Mouse (Mus musculus): ENCODE data around the gene Klk15. TPM values are rescaled to one million over a fixed set of nuclear protein-coding genes. Genes with fewer than 3 reads are reported as not detected.
"Not testable (repeated sequence)": the region's sequence is repeated elsewhere in the genome, so short reads cannot be mapped to it uniquely, and the experiment has no call there.

Gene Klk15
- total RNA-seq (2021) = not detected
- long read RNA-seq, experiment 1 = 0 reads
- long read RNA-seq, experiment 2 = 0 reads

DNA sequence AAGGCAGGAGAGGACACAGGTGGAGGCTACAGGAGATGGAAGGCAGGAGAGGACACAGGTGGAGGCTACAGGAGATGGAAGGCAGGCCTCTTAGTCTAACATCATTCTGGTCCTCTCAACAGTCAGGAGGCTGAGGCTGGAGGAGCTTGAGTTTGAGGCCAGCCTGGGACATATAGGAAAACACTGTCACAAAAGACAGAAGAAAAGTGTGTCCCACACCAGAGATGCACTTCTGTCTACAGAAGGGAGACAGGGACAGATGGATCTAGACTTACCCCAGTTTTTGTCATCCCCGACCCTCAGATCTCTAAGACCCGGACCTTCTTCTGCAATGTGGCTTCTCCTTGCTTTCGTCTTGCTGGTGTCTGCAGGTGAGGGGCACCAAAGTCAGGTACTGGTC is at the start of gene Klk15:
Klk15 (plus strand) TSS at position 301 of the 400 bp plus-strand sequence.
- intact Hi-C loops (cut with DNase I) = no loop called here
- no peak for DNase-seq

DNA sequence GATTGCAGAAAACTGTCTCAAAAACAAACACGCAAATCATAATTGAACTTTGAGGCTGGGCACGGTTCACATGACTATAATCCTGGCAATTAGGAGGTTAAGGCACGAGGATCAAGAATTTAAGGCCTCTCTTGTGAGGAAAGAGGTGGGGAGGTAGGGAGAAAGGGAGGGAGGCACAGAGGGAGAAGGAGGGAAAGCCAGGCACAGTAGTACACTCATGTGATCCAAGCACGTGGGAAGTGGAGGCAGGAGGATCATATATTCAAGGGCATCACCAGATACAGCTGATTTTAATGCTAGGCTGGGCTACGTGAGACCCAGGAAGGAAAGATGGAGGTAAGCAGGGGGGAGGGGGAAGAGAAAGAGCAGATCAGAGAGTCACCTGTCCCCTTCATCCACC is 42.2 kb upstream of the Klk15 start:
- DNase-seq = no peak
- intact Hi-C loops (cut with DNase I) = no loop called here

DNA sequence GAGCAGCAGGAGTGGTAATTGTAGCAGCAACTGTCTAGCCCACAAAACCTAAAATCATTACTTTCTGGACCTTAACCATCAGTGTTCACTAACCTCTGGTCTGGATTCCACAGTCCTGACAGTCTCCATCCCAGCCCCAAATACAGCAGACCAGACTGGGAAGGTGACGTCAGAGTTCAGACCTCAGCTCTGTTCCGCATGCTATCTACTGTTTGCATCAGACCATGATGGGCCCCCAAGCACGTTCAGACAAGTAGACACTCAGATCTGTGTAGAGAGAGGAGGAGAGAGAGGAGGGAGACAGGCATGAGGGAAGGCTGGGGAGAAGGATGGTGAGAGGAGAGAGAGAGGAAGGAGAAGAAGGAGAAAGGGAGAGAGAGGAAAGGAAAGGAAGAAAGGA is 41.8 kb upstream of the Klk15 start:
- intact Hi-C loops (cut with DNase I) = no loop called here
- DNase-seq = no peak

DNA sequence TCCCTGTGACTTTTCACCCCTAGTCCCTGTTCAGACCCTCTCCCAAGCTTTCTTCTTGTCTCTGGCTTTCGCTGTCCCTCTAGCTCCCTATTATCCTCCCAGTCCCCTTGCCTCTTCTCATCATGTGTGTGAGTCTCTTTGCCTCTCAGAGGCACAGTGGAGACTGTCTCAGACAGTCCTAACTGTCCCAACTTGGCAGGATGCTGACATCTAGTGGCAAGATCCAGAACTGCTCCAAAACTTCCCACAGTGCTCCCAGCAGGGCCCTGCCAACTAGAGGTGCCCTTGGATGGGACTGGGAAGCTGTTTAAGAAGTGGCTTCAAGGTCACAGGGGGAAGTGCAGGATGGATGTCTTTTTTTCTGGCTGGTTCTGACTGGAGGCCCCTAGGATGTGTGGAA is 38.7 kb upstream of the Klk15 start:
- peak; percentile 41 to 72 for DNase-seq
- intact Hi-C loops (cut with DNase I) = loop anchor here (2.0 kb wide), 1 partner anchor 214 kb away; no protein-coding TSS in a partner anchor

DNA sequence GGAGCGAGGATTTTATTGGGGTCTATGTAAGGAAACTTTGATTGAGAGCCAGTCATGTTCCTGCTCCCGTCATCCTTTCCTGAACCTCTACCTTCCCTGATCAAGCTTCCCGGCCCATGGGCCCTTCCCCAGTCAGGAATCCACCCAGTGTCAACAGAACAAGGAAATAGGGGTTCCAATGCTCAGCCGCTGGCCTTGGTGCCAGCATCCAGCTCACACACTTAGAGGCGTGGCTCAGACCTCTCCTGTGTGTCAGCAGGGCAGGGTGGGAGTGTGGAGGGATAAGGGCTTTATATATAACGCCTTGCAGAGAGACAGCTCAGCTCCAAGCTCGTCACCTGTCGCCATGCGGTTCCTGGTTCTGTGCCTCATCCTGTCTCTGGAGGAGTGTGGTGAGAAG is 18.7 kb upstream of the Klk15 start:
- DNase-seq = no peak
- intact Hi-C loops (cut with DNase I) = no loop called here

DNA sequence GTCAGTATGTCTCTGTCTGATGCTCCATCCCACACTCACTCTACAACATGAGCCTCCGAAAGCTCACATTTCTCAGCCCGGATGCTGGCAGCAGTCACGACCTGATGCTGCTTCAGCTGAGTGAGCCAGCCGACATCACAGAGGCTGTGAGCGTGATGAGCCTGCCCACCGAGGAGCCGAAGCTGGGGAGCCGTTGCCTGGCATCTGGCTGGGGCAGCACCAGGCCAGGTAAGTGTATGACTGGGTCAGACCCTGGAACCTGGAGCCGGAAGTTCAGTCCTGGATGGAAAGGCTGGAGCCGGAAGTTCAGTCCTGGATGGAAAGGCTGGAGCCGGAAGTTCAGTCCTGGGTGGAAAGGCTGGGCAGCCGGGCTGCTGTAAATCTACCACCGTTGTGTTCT is 15.1 kb upstream of the Klk15 start:
- DNase-seq = no peak
- intact Hi-C loops (cut with DNase I) = no loop called here

DNA sequence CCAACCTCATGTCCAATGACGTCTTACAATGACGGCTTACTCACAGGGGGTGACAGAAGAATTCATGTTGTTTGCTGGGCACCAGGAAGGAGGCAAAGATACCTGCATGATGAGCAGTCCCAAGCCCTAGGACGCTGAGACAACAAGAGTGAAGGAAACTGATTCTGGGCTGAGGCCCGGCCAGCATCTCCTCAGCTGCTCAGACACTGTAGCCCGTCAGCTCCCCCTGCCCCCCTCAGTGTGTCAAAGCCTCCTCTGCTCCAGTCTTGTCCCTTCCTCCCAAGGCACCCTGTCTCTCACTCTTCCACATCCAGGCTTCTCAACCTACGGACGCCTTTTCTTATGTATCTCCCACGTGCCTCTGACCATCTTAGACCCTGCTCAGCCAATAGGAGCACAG is 14.7 kb upstream of the Klk15 start:
- intact Hi-C loops (cut with DNase I) = no loop called here
- no peak for DNase-seq

DNA sequence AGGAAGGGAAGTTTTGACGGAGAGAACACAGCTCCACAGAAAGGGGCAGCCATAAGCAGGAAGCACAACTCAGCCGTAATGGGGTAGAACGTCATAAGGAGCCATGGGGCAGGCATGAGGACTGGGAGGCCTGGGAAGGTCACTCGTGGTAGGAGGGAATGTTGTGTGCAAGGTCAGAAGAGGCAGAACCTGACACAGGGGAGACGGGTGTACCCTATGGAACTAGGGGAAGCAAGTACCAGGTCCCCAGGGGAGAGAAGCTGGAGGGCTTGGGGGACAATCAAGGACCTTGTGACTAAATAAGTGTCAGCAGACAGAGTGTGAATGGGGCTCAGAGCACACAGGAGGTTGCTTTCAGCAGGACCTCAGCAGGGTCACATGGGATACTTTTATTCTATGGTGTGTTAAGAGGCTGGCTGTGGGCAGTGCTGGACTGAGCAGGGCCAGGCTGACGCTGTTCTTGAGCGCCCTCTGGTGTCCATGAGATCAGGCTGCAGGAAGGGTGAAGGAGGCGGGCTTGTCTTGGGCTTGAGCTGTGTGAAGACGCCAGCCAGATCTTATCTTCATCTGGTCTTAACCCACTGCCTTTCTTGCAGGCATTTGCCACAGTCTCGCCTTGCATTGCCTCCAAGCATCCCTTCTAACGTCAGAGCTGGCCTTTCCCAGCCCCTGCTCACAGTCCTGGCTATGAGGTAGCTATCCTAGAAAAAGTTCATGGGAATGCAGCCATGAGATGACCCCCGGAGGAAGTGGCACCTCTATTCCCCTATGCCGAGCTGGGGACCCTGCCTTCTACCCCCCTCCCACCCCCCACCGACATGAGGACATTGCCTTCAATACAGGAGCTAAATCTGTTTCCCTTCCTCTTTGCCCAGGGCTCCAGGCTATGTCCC is 13.7 kb upstream of the Klk15 start:
- intact Hi-C loops (cut with DNase I) = no loop called here
- DNase-seq = no peak

DNA sequence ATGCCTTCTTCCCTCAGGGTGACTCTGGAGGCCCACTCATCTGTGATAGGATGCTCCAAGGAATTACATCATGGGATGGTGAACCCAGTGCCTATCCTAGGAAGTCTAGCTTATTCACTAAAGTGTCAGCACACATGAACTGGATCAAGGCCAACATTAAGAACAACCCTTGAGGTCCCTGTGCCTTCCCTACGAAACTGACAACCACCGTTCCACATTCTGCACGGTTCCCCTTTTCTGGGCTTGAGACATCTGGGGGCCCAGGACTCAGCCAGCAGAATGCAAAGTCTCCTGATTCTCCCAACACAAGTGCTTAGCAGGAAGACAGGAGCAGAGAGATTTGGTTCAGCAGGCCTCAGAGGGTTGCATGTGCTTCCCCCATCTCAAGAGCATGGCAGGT is 13.0 kb upstream of the Klk15 start:
- no peak for DNase-seq
- intact Hi-C loops (cut with DNase I) = no loop called here

DNA sequence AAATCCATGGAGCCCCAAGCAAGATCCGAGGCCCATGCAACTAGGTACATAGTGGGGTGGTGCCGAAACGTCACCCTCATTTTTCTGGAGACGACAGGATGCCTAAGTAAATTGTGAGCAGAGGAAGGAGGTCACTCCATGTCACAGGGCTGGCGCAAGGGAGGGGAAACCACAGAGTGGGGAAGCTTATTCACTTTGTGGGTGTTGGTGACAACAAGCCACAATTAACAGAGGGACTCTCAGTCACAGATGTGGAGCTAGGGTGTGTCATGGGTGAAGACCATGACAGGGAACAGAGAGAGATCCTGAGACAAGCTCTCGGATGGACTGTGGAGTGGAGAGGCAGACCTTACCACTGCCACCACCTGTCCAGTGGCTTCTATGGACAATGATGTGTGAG is 12.5 kb upstream of the Klk15 start:
- intact Hi-C loops (cut with DNase I) = no loop called here
- no peak for DNase-seq

DNA sequence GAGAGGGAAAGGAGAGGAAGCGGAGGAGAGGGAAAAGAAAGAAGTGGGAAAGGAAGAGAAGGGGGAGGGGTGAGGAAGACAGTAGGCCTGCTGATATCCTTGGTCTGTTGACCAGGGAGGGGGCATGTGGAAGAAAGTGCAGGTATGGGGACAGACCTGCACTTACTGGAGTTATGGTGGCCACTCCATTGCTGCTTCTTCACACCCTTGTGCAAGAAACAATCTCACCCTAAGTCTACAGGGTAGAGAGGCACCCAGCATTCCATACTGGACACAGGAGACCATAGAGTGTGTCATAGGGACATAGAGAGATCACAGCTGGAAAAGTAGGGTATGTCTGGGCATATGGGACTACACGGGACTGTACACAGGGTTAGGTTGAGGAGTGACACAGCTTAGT is 11.6 kb upstream of the Klk15 start:
- no peak for DNase-seq
- intact Hi-C loops (cut with DNase I) = no loop called here

DNA sequence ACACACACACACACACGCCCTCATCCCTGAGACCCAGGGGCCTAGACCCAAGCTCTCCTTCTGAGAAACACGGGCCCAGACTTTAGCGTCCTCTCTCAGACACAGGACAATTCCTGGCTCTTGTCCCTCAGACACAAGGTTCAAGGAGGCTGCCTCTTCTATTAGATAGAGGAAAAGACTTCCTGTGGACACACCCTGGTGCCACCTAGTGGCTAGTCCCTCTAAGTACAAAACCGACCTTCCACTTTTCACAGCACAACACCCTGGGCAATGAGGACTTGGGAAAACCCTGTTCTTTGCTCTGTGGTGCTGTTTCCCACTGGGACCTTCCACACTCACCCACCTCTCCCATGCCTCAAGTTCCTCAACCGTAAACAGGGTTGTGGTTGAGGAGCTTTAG is 7.6 kb upstream of the Klk15 start:
- no peak for DNase-seq
- intact Hi-C loops (cut with DNase I) = no loop called here

DNA sequence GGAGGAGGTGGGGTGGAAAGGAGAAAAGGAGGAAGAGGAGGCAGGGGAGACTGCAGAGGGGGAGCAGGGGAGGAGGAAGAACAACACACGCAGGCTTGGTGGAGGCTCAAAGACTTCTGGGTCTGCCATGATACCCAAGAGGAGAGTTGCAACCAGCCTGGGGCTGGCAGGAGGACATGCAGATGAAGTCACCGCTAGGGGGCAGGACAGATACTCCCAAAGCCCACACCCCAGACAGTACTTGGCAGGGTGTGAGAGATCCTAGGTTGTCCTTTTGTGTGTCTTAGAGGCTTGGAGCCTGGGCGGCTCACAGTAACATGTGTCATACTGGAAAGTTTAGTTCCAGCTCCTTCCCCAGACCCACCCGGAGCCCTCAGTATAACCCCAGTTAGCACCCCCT is 5.0 kb upstream of the Klk15 start:
- no peak for DNase-seq
- intact Hi-C loops (cut with DNase I) = no loop called here

DNA sequence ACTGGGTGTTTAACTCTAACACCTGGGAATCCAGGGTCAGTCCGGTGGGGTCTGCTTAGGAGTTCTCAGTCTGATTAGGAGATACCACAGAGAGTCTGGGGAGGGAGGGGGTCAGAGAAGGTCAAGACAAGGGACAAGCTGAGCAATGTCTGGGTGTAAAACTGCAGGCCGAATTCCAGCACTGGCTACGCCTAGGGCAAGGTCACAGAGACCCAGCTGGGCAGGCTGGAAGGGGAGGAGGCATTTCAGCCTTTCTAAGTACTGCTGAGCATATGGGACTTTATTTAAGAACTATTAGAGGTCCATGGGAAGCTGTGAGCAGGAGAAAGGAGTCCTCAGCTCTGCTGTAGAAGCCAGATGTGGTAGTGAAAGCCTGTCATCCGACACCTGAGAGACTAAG is 1.2 kb upstream of the Klk15 start:
- intact Hi-C loops (cut with DNase I) = no loop called here
- no peak for DNase-seq

DNA sequence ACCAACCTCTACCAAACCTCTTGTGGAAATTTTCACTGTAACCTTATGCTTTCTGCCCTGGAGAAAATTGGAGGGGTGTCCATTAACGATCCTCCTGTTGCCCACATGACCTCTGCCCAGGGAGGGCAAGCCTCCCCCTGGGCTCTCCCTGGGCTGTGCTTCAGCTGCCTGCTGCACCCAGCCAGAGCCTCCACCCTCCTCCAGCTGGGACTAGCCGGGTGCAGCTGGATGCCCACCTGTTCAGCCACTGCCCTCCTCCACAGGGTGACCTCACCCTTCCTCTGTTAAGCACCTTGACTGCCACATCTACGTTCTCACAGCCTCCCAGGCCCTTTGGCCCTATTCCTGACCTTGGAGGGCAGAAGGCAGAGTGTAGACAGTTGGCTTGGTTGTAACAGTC is 1.2 kb downstream of the Klk15 start:
- intact Hi-C loops (cut with DNase I) = no loop called here
- DNase-seq = no peak

DNA sequence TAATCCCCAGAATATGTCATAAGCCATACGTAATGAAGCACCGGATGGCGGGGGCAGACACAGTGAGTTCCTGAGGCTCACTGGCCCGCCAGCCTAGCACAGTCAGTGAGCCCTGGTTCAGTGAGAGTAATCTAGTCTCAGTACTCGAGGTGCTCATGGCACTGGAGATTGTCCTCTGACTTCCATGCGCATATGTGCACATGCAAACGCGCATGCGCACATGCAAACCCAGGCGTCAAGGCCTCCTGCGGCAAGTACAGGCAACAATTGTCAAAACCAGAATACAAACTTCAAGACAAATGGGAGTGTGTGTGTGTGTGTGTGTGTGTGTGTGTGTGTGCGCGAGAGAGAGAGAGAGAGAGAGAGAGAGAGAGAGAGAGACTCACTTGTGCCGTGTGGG is 3.0 kb downstream of the Klk15 start:
- intact Hi-C loops (cut with DNase I) = no loop called here
- no peak for DNase-seq

DNA sequence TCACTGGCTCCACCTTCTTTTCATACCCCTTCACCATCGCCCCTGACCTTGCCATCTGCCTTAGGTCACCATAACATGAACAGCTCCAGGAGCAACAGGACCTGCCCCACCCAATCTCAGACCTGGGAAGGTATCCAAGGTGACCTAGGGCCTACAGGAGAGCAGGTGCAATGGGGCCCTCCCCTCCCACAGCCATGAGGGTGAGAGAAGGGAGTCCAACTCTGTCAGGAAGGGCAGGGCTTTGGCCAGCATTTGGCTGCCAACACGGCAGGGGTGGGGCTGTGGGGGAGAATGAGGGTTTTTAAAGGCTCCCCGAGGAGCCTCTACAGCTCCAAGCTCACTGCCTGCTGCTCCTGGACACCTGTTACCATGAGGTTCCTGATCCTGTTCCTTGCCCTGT is 8.8 kb downstream of the Klk15 start:
- DNase-seq; intact Hi-C loops (cut with DNase I): not testable (repeated sequence)

DNA sequence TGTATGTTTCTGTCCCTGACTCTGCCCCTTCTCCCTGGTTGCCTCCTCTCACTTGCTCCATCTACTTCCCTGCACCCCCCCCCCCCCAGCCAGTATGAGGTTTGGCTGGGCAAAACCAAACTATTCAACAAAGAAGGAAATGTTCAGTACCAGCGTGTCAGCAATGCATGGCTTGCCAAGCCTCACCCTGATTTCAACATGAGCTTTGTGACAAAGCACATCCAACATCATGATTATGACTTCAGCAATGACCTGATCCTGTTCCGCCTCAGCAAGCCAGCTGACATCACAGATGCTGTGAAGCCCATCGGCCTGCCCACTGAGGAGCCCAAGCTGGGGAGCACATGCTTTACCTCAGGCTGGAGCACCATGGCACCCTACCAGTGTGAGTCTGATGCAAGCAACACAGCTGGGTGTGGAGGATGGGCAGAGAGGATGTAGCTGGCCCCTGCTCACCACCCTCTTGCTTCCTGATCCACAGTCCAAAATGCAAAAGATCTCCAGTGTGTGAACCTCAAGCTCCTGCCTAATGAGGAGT is 11.3 kb downstream of the Klk15 start:
- no peak for DNase-seq
- intact Hi-C loops (cut with DNase I) = no loop called here

DNA sequence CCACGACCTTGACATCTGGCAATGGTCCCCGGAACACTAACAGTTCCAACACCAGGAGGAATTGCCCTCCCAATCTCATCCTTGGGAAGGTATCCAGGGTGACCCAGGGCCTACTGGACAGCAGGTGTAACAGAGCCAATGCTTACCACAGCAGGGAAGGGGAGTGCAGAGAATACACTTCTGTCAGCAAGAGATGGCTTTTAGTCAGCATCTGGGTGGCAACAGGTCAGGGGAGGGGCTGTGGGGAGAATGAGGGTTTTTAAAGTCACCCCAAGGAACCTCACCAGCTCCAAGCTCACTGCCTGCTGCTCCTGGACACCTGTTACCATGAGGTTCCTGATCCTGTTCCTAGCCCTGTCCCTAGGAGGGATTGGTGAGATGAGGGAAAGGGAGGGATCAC is 16.8 kb downstream of the Klk15 start, which contains the start of gene Klk1b8:
Klk1b8 (plus strand) TSS at position 301 of the 400 bp plus-strand sequence.
- intact Hi-C loops (cut with DNase I) = no loop called here

DNA sequence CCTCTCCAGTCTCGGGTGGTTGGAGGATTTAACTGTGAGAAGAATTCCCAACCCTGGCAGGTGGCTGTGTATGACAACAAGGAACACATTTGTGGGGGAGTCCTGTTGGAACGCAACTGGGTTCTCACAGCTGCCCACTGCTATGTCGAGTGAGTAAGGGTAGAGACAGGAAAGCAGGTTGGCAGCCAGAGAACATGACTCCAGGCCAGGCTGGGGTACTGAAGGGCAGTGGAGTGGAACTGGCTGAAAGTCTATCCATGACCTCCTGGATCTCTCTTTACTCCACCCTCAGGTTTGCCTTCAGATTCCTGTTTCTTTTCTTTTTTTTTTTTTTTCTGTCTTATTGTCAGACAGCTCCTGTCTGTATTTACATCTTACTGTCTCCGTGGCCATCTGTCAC is 19.2 kb downstream of the Klk15 start:
- intact Hi-C loops (cut with DNase I) = no loop called here
- DNase-seq = no peak

More for the DNA sequence above, 16.8 kb downstream of the Klk15 start, which contains the start of gene Klk1b8:
- DNase-seq = no peak

DNA sequence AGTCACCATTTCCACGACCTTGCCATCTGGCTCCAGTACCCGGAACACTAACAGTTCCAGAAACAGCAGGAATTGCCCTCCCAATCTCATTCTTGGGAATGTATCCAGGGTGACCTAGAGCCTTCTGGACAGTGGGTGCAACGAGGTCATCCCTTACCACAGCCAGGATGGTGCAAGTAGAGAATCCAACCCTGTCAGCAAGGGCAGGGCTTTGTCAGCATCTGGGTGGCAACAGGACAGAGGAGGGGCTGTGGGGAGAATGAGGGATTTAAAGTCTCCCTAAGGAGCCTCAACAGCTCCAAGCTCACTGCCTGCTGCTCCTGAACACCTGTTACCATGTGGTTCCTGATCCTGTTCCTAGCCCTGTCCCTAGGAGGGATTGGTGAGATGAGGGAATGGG is 32.9 kb downstream of the Klk15 start, which contains the start of gene Klk1b1:
Klk1b1 (plus strand) TSS at position 301 of the 400 bp plus-strand sequence.
- DNase-seq = no peak
- intact Hi-C loops (cut with DNase I) = no loop called here

DNA sequence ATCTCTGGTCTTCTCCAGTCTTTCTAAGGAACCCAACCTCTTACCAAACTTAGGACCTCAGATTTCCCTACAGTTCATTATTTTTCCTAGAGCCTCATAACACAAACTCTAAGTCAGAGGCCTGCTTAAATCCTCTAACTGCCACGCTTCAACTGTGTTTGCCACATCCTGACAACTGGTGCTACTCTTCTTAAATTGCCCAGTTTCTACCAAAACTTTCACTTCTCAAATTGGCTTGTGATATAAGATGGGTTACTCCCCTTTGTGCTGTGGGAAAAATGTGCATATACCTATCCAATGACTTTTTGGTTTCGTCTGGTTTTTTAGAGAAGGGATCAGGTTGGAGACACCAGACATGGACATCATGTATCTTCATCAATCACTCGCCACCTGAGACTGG is 33.5 kb downstream of the Klk15 start:
- intact Hi-C loops (cut with DNase I) = no loop called here
- DNase-seq = no peak
